Mouse (Mus musculus) adrenal gland, adult 8-10 months (tissue): ENCODE results near the gene Nup214. TPM values are rescaled to one million over a fixed set of nuclear protein-coding genes. Genes with fewer than 3 reads are reported as not detected.
A peak's percentile ranks its signal among the peaks of the same experiment; 100 is the strongest.

Experiments
- DNase-seq: peaks from one replicate; pipeline ENCODE4 v3.0.0; 2022
- total RNA-seq, 4 experiments: library from RNA; stranded (reverse); gene quantifications; 2 replicates each; pipeline ENCODE4 v1.2.4; 2022

Gene Nup214
- total RNA-seq, 4 experiments from 2014 or later = 64.9 to 70.7 (median 69.0) TPM

DNA sequence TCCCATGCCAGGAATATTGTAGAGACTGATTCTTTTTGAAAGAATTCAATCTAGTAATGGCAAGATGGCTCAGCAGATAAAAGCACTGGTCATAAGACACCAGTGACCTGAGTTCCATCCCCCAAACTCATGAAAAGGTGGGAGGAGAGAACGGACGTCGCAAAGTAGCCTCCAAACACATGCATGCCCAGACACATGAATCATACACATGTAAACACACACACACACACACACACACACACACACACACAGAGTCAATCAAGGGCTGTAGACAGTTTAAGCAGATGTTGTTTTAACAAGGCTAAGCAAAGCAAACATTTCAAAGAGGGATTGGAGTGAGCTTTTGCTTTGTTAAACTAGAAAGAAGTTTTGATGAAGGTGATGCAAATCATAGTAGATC is 10.0 kb upstream of the Nup214 start:
- no peak for DNase-seq

DNA sequence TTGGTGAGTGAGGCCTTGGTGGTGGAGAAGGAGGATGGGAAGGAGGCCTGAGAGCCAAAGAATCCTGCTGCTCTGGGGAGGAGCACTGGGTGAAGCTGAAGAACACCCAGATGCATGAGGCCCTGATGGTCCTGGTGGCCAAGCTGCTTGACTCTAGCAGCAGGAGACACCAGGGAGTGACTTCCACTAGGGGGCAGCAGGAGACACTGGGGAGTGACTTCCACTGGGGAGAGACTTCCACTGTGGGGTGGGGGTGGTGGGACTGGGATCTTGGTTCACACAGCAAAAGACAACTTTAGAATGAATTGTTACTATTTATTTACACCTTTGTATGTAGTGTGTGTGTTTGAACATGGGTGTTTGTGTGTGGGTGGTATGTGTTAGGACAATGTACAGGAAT is 9.1 kb upstream of the Nup214 start:
- DNase-seq = no peak

DNA sequence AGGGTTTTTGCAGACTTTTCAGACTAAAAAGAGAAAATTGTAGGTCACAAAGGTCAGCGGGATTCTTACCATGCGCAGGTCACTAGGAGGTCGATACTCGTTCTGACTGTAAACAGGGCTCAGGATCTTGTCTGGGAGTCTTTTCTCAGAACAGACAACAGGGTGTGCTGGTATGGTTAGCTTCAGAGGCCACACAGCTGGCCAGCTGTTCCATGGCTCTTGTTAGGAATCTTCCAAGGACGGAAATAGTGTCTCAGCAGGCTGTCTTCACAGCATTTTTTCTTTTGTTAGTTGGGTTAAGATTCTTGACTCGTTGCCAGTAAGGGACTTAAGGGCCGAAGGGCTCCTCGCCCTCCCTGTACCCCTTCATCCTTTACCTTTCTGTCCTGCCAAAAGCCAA is 7.4 kb upstream of the Nup214 start:
- DNase-seq = no peak

DNA sequence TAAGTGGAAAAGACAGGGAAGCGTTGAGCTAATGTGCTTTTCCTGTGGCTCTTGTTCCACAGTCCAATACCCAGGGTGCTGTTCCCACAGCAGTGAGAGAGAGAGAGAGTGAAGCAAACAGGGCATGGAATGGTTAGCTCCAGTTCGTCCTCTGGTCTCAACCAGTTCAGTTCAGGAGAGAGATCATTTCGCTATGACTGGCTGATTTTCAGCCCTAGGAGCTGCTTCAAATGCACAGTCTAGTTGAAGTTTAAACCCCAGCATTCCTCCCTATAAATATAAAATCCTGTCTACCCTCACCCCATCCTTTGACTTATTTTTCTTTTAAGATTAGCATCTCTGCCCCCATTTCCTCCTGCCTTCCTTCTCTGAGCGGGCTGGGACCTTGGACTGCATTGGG is 1.6 kb upstream of the Nup214 start:
- no peak for DNase-seq

DNA sequence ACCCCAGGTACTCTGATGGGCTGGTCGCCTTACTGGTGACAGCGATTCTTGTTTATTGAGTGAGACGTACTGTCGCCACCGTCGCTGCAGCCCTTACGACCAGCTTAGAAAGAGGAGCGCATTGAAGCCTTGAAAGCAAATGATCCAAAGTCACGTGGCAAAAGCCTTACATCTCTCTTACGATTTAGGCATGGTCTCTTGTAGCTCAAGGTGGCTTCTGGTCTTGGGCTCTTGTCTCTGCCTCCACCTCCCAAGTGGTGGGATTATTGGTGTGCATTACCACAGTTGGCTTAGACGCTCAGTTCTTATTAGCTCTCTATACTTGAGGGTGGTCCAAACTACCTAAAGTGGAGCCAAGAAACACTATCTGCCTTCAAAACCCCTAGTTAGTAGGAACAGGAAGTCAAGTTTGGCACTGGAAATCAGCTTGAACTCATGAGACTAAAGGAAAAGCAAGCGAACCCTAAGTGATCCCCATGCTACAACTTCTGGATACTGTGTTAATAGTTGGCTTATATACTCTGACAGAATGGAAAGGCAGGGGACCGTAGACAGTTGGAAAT is 654 bp downstream of the Nup214 start:
- DNase-seq = no peak

DNA sequence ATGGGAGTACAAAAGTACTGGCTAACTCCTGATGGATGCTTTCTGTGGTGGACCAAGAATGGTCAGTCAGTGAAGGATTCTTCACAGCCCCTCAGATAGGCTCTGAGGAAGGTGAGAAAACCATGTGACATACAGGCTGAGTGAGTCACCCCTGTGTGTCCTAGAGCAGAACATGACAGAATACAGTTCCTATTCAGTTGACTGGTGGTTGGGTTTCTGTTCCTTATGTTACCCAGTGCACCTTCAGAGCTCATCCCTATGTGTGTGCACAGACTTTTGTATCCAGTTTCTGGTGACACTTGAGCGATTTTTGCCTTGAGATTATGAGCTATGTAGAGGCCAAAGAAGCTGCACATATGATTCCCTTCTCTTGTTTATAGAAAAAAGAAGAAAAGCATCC is 13.5 kb downstream of the Nup214 start:
- no peak for DNase-seq

DNA sequence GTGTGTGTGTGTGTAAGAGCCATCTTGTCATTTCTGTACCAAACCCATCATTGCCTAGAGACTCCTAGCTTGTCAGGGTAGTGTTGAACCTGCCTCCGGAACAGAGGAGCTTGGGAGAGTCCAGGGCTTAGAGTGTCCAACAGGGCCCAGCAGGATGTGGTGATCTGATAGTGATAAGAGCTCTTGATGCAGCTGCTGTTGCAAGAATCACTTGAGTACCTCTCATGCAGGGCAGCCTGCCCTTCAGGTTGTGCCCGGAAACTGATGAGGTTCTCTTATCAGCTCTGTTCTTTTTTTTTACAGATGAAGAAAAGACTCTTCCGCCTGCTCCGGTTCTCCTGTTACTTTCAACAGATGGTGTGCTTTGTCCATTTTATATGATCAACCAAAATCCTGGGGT is 16.7 kb downstream of the Nup214 start:
- no peak for DNase-seq

DNA sequence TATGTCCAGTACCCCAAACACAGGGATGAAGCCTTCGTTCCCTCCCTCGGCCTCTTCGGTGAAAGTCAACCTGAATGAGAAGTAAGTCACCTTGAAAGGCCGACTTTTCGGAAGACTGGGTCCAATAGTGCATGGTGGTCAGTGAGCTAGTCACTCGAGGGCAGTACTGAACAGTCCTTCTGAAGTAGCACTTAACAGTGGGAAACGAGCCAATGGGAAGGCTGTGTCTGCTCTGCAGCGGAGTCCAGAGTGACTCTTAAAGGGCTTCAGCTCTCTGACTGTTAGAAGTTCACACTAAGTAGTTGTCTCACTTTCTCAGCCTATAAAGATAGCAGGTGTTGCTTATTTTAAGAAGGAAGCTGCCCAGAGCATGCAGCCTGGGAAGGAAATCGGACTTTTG is 20.7 kb downstream of the Nup214 start:
- no peak for DNase-seq

DNA sequence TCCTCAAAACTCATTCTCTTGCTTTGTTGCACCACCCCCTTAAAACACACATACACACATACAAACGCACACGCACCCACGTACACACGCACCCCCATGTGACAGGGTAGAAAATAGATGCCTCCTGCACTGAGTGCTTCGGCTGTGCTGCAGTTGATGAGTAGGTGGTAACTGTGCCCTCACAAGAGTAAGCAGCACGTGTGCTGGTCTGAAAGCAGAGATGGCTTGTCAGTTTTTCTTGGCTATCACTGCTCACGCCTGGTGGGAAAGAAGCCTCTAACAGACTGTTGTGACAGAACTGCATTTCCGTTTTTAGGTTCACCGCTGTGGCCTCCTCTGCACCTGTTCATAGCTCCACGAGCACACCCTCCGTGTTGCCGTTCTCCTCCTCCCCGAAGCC is 21.8 kb downstream of the Nup214 start:
- DNase-seq = no peak

DNA sequence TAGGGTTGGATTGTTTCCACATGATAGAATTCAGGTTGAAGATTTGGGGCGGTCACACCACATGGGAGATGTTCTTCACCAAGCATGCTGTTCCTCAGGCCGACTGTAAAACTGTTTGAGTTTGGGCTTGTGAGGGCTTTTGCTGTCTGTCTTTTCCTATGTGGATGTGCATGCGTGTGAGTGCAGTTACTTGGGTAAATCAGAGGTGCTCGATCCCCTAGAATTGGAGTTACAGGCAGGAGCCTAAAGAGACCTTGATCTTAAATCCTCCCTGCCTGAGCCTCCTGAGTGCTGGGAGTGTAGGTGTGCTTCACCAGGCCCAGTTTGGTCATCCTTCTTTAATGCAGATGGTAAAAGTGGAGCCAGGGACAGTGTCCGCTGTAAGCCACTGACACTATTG is 23.3 kb downstream of the Nup214 start:
- no peak for DNase-seq

DNA sequence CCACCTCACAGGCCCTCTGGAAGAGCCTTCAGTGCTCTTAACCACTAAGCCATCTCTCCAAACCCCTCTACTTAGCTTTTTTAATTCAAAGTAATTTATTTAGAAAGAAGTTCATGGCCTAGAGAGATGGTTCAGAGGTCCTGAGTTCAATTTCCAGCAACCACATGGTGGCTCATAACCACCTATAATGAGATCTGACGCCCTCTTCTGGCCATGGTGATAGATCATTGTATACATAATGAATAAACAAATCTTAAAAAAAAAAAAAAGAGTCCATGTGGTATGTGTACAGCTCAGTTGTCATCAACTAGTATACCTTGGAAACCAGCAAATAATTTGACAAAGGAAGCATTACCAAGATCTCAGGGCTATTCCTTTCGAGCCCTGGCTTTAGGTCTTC is 24.2 kb downstream of the Nup214 start:
- DNase-seq = no peak

DNA sequence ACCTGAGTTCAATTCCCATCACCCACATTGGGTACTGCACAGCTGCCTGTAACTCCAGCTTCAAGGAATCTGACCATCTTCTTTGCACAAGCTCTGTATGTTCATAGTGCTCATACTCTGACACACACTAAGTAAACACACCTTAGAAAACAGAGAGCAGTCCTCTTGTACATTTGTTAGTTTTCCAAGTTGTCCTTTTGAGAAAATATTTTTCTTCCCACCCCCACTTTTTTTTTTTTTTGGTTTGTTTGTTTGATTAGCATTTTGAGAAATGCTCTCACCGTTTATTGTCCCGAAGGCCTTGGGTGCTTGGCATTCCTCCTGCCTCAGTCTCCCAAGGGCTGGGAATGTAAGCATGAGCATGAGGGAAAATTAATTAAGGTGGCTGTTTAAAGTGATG is 34.1 kb downstream of the Nup214 start:
- no peak for DNase-seq

DNA sequence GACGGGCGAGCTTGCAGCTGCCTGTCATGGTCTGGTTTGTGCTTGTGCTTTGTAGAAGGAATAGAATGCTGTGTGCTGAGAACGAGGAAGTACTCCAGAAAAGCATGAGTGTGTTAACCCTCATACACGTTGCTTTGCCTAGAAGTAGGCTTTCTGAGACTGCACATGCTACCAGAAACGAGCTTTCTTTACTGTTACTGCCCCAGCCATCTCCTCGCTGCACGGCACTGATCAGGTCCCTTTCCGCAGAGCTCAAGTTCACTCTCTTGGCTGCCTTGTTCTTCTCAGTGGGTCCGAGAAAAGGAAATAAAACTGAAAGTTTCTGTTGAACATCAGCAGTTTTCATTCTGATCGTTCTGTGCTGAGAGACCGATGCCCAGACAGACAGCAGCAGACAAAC is 34.5 kb downstream of the Nup214 start:
- no peak for DNase-seq

DNA sequence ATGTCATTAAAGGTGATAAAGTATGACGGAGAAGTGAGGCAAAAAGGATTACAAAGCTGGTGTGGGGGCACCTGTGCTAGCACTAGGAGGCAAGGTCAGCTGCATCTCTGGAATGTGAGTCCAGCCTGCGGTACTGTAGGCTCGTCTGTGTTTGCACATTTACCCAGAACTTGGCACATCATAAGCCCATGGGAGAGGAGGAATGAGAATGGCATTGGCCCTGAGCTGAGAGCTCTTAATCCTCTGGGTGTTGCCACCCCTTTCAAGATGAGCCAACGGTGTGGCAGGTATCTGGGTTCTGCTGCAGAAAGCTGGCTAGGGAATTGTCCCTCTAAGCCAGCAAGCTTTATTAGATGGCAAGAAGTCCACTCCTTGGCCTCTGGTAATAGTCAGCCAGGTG is 45.5 kb downstream of the Nup214 start:
- no peak for DNase-seq

DNA sequence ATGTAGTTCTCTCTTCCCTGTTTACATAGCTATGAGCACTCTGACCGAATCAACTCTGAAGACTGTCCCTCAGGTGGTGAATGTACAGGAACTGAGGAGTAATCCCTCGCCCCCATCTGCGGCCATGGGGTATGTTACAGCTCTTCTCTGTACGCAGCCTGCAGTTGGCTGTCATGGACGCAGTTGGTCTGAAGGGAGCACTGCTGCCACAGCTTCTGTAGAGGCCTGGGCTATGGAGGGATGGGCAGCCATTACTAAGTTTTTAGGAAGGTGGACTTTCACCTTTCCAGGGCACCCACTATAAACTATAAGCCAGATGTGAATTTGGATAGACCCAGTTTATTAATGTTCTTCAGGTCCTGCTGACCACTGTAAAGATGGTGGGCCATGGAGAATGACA is 46.0 kb downstream of the Nup214 start:
- no peak for DNase-seq

DNA sequence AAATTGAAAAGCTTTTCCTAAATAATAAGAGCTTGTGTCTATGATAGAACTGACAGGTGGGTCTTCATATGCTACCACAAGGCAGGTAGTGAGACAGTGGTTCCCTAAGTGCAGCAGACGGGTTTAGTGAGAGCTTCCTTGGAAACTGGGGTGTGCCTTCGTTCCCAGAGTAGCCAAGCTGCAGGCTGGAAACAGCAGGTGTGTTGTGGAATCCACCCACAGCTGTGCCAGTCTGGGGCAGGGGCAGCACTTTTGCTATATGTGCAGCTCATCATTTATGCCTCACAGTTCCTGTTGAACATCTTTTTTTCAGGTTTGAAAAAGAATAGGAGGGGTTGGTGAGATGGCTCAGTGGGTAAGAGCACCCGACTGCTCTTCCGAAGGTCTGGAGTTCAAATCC is 50.1 kb downstream of the Nup214 start:
- DNase-seq = no peak

DNA sequence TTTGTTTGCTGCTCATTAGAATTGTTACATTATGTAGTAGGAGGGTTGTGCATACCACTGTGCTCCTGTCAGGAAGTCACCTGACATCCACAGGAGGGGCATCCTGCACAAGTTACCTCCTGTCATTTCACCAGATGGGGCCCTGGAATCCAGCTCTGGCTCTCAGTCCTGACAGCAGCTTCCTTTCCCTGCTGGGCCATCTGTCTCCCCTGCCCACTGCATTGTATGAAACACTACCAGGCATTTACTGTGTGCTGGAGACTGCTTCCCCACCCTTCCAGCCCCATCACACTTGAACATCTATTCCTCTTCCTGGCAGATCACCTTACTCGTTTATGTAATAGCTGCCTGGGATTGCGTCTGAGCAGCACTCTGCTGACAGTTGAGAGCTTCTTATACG is 55.4 kb downstream of the Nup214 start:
- no peak for DNase-seq

DNA sequence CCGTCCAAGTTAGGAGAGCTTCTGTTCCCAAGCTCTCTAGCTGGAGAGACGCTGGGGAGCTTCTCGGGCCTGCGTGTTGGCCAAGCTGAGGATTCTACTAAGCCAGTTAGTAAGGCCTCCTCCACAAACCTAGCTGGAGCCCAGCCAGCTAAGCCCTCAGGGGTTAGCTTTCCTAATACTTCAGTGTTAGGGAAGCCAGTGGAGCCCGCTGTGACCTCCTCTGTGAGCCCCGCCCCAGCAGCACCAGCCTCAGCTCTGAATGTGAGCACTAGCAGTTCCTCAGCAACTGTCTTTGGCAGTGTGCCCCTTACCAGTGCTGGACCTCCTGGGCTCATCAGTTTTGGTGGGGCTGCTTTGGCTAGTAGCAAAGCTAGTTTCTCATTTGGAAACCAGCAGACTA is 59.2 kb downstream of the Nup214 start:
- DNase-seq = peak; percentile 28

DNA sequence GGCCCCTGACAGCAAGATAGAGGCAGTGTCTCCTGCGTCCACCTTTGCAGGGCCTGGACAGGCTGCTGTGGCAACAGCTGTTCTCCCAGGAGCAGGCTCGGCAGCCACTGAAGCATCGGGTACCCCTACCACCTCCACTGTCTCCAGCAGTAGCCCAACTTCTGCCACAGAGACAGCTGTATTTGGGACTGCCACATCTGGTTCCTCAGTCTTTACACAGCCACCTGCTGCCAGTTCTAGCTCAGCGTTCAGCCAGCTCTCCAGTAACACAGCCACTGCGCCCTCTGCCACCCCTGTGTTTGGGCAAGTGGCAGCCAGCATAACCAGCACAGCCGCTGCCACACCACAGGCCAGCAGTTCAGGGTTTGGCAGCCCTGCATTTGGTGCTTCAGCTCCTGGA is 60.0 kb downstream of the Nup214 start:
- DNase-seq = no peak

DNA sequence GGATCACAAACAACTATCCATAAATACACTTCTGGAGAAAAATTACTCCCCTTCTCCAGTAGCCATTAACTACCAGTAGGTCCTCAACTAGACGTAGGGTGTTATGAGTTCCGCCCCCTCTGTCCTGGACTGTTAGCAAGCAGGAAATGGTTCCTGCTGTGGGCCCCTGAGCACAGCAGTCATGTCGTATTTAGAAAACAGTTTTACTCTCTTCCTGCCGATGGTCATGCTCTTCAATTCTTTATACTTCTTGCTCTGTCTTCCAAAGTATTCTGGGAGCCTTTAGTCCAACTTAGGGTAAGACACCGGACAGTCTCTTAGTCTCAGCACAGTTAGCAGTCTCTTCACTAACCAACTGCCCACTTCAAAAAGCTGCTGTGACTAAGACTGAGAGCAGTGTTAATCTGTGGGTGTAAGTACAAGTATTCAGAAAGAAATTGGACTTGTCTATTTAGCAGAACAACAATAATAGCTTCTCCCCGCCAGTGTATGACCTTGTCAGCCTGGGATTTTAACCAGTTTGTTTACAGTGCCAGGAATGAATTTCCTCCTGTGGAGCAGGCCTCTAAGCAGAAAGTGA is 63.1 kb downstream of the Nup214 start:
- DNase-seq = no peak

DNA sequence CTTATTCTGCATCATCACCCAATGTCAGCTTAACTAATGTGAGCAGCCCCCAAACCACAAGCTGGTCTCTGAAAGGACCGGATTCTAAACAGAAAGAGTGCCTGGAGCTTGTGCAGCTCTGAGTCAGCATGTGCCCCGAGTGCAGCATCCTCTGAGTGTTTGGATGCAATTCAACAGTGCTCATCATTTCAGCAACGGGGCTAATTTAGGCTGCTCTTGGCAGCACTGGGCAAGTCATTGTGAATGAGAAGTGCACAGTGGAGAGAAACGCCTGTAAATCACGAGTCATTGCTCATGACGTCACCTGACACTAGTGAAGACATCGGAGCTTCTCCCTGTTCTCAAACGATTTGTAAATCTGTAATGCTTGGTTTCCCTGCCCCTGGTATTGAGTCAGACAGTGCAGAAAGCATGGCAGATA is 64.4 kb downstream of the Nup214 start:
- DNase-seq = no peak

DNA sequence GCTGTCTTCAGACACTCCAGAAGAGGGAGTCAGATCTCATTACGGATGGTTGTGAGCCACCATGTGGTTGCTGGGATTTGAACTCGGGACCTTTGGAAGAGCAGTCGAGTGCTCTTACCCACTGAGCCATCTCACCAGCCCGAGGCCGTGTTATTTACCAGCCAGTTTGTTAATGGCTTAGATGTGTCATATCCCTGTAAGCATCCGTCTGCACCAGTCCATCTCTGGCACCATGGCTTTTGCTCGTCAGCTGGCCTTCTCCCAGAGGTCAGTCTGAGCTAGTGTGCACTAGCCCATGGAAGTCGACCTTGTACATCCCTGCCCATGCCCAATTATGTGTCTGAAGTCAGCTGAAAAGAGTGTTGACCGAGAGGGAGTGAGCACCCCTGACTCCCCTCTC is 66.4 kb downstream of the Nup214 start:
- DNase-seq = peak; percentile 36

DNA sequence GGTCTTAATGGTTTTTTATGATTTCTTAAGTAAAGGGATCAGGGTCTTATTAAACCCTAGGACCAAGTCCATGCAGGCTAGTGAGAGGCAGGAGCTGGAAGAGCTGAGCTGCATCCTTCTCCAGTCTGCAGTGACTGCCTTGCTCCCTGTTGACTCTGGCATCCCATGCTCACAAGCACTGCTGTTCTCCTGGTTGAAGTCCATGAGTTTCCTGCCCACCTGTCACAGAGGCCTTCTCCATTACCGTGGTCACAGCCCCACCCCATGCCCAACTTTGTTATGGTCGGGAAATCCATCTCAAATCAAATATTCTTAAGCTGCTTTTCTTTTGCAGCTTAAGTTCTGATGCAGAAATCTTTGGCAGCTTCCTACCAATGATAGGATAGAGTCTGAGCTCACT is 66.9 kb downstream of the Nup214 start:
- DNase-seq = no peak

DNA sequence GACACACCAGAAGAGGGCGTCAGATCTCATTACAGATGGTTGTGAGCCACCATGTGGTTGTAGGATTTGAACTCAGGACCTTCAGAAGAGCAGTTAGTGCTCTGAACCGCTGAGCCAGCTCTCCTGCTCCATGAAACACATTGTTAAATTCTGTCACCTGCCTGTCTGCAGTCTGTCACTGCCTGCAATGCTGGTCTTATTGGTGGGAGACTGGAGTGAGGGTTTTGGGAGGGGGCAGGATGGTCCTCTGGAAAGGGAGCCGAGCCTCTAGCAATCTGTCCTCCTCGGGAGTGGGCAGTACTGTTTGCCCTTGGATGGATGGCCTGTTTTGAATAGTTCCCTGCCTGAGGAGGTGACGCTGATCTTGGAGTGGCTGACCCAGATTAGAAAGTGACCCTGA is 69.6 kb downstream of the Nup214 start:
- DNase-seq = no peak

DNA sequence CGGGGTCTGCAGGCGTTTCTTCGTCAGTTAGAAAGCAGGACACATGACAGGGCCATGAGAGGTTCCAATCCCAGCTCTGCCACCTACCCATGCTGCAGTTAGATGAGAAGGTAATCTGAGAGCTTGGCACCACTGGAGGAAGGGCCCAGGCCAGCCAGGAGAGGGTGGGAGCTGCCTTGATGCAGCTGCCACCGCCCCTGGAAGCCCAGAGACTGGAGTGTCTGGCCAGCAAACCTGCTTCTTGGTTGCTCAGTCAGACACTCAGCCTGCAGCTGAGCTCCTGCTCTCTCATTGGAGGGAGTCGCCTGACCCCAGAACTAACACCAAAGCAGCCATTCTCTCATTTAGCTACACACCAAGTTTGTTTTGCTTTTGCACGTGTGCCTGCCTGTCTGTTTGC is 71.1 kb downstream of the Nup214 start:
- DNase-seq = no peak
